Mouse (Mus musculus) adrenal gland, postnatal 36 days (tissue): ENCODE data around the gene Scd3. TPM values are rescaled to one million over a fixed set of nuclear protein-coding genes. Genes with fewer than 3 reads are reported as not detected.
"Not testable (repeated sequence)": the region's sequence is repeated elsewhere in the genome, so short reads cannot be mapped to it uniquely, and the experiment has no call there.

Source experiments
- DNase-seq, 2 experiments: peaks; one replicate each; pipeline ENCODE4 v3.0.0; 2021; ENCODE audit warnings: mixed read lengths in 1 of 2
- total RNA-seq, 2 experiments: library from RNA; stranded (reverse); gene quantifications; 2 replicates each; pipeline ENCODE4 v1.2.3; 2021

Gene Scd3
- total RNA-seq, 2 experiments from 2014 or later = 0.16 to 0.83 TPM

DNA sequence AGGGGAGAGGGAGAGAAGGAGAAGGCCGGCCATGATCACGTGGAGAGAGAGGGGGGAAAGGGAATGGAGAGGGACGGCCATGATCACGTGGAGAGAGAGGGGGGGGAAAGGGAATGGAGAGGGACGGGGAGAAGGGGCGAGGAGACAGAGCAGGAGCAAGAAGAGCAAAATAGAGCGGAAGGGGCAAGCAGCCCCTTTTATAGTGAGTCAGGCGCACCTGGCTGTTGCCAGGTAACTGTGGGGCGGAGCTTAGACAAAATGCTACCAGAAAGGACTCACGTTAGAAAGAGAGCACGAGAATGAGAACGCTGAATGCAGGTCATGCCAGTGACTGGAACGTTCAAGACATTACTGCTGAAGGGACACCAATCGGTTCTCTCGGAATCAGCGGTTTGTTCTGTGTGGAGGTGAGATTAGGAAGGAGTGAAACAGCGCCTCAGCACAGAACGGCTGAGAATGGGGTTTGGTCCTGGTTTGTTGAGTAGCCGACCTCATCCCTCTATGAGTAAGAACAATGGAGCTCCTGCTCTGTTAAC lies 34.5 kb downstream of the Scd3 start:
- no peak for DNase-seq

DNA sequence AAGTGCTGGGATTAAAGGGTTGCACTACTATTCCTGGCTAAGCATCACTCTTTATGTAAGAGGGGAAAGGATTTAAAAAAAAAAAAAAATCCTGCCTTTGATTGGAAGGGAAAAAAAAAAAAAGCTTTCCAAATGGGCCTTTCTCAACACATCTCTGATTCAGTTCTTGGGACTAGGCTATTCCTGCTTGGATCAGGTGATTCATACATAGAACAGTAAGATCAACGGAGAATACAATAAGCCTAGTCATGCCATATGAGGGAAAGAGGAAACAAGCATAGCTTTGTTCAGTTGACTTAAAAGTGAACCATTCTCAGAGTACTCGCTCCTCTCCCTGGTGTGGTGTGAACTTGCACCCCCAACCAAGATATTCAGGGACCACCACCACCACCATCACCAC lies 35.8 kb downstream of the Scd3 start:
- DNase-seq = no peak

DNA sequence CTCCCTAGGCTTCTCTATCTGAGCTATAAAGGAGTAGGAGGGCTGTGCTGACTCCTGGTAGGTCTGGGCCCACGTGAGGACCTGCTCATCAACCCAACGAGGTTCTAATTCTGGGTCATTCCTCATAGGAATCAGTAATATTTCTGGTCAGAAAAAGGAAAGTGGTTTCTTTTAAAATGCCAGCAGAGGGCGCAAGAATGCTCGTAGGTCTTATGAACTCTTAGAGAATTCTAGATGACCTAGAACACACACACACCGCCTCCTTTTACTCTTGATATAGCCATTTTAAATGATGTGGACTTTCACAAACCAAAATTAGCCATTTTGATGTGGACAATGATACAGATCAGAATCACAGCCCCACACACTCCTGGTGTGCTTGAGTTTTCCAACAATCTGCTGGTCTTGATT lies 42.7 kb downstream of the Scd3 start:
- peak in 1 of 2 experiments; percentile 70 for DNase-seq

DNA sequence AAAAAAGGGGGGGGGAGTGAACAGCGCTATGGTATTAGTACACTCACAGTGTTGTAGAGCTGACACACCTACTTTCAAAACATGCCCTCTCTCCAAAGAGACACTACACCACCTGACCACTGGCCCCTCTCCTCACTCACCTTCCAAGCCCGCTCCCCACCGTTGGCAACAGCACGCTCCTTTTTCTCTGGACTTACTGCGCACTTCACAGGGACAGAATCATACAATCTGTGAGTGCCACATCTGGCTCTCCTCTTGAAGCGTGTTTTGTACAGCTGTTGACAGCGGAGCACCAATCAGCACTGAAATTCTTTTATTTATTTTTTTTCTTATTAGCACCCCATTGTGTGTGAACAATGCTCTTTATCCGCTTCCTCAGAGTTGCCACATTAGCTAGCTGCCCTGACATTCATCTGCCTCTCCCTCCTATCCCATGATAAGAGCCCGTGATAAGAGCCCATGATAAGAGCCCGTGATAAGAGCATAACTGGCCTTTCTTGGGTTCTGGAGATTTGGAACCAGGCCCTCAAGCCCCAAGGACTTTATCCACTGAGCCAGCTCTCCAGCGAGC lies 43.4 kb downstream of the Scd3 start:
- DNase-seq = peak; percentile 43 to 50

DNA sequence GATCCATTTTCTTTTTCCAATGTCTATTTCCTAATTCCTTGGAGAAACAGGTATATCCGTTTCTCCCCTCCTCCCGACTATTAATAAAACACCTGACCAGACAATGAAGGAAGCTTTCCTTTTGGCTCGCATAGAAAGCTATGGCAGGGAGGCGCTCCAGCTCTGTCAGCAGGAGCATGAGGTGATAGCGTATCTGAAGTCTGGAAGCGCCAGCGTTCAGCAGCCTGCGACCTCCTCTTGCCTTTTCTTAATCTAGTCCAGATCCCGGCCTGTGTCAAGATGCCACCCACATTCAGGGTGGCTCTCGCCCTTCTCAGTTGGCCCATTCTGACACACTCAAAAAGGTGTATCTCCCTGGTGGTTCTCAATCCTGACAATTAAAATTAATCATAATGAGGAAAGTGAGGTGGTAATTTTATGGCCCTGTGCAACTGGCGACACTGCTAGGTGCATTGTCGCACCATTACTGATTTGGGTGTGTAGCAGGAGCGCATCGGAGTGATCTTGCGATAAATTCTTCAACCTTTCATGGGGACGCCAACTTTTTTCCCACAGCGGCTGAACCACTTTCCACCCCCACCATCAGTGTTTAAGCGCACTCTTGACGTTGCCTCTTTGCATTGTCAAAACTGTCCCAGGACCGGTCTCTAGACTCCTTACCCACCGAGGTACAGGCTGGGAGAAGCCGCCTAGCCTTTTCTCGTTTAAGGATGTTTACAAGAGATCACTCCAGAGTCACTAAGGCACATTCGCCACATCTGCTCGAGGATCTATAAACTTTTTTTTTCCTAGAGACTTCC lies 44.4 kb downstream of the Scd3 start:
- peak in 1 of 2 experiments; percentile 37 for DNase-seq

DNA sequence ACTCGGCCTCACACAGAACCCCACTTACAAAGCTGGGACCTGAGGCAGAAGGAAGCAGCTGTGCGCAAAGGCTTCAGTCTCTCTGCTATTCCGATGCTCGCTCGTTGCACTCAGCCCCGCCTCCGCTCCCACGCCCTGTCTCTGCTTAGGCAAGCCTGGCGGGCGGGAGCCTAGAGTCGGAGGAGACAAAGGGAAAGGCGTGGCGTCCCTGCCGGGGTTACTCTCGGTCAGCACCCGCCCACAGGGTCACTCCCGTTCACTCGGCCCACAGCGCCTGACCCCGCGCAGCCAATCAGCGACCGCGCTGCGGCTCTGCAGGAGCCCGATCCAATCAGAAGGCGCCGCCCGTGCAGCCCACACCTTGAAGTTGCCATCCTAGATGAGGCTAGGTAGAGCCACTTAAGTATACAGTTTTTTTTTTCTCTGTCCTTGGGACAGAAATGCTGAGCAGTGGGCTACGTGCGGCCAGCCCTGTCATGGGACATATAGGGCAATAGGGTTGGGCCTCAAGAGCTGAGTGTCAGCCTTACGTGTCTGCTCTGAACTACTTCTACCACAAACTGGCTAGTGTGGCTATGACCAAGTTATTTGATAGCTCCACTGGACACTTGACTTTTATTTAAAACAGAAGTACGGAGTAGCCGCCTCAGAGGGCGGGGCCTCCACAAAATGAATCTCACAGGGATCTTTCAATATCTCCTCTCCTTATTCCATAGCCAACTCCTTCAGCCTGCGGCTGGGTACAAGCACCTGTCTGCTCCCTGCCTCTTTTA lies 45.2 kb downstream of the Scd3 start:
- DNase-seq = peak; percentile 98

DNA sequence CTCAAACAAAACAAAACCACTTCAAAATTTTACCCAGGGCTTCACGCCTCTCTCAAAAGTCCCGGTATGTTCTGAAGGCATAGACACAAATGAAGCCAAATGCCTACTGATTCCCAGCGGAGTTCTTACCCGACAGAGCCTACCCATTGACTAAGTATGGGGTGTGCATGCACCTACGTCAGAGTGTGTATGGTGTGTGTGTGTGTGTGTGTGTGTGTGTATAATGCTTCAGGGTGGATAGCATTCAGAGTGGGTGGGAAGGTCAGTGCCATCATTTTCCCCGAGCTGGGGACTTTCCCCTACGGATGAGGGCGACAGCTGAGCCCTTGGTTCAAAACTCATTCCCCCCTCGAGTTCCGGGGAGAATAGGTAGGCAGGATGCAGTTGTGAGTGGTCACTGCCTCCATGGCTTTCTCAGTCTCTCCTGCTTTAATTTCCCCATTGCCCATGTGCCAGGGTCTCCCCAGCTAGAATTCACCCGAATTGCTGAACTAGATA lies 45.8 kb downstream of the Scd3 start:
- no peak for DNase-seq

DNA sequence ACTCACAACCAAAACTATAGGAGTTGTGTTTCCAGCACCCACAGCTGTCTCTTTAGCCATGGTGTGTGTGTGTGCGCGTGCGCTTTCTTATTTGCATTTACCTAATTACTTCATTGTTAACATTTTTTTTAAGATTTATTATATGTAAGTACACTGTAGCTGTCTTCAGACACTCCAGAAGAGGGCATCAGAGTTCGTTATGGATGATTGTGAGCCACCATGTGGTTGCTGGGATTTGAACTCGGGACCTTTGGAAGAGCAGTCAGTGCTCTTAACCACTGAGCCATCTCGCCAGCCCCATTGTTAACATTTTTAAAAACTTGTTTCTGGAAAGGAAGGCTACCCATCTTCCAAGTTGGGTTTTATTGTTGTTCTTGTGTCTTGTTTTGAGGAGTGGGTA lies 48.1 kb downstream of the Scd3 start:
- not testable (repeated sequence) for DNase-seq

DNA sequence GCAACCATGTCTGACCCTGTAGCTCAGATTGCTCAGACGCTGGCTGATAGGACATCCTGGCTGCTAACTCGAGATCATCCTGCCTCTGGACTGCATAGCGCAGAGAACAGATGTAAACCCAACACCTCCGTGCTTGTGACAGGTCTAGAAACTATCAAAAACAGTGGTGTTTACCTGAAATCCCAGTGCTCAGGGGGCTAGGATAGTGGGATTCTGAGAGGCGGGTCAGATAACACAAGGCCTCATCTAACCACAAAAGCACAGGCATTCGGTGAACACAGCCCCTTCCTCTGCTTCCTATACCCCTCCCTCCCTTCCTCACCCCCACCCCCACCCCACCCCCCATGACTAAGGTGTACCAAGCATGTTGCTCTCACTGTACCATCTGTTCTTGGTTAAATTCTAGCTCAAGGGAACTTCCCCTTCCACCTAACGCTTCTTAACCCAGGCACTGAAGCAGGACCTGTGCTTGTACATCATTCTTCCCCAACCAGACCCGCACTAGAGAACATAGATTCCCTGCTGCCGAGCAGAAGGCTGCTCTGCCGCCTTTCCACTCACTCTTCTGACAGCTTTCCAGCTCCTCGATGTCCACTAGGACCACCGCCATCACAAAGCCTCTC lies 49.0 kb downstream of the Scd3 start:
- no peak for DNase-seq

DNA sequence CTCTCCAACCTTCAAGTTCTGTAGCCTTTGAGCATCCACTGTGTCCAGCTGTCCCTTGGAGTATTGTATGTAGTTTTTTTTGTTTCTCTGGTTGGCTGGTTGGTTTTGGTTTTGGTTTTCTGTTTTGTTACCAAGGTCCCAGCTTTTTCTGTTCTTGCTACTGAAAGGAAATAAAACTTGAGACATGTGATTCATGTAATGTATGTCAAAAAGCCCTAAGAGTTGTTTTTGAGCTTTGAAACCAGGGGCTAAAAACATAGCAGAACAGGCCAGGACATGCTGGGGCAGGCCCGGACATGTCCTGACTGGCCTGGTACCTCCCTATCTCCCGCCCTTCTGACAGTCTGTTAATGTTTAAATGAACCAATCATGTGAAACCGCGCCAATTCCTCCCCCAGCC lies 51.0 kb downstream of the Scd3 start:
- DNase-seq = not testable (repeated sequence)

DNA sequence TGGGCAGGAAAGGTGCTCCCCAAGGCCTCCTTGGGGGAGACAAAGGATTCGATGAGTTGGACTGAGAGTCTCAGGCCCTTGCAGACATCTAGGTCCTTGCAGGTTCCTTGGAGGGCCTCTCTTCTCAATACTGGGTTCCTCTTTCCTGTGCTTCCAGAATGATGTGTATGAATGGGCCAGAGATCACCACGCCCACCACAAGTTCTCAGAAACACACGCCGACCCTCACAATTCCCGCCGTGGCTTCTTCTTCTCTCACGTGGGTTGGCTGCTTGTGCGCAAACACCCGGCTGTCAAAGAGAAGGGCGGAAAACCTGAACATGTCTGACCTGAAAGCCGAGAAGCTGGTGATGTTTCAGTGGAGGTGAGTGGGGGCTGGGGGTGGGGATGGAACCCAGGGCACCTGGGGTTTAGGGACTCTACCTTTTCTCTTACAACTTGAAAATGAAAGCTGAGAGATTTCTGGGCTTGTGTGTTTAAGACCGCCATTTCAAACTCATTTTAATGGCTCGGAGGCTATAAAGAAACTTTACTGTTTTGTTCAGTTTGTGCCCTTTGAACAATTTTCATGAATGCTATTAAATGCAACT lies 54.4 kb downstream of the Scd3 start:
- no peak for DNase-seq

DNA sequence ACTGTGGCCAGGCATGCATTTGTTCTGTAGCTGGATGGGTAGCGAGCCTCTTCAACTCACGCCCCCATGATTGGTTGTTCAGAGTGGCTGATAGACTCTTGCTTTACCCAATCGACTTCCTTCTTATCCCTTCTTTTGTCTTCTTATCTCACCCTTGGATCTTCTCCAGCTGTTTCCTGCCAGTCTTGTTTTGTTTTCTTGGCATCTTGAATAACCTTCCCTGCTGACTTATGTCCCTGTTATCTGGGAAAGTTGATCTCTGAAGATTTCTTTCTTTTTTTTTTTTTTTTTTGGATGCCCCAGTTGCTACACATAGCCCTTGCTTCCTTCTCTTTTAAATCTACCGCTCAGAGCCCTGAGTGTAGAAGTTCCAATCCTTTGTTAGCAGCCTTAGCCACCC lies 56.4 kb downstream of the Scd3 start:
- DNase-seq = no peak

DNA sequence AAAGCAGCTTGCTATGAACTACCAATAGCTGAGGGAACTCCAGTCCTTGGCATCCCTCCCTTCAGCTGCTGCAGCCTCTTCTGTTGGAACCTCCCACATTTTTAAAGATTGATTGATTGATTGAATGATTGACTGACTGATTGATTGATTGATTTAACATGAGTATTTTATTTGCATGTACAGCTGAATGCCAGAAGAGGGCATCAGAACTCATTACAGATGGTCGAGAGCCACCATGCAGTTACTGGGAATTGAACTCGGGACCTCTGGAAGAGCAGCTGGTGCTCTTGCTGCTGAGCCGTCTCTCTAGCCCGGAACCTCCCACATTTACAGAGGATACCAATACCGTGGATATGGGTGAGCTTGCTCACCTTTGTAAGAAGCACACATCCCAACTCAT lies 57.4 kb downstream of the Scd3 start:
- DNase-seq = no peak

DNA sequence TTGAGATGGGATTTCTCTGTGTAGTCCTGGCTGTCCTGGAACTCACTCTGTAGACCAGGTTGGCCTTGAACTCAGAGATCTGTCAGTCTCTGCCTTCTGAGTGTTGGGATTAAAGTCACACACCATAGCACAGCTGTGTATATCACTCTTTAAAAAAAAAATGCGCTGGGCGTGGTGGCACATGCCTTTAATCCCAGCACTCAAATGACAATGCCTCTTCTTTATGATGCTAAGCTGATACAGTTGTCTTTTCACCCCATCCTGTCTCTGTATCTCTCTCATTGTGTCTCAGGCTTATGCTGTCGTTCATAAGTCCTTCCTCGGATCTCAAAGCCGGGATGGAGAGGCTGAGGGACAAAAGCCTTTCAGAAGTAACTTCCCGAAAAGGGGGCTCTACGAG lies 58.7 kb downstream of the Scd3 start:
- no peak for DNase-seq

DNA sequence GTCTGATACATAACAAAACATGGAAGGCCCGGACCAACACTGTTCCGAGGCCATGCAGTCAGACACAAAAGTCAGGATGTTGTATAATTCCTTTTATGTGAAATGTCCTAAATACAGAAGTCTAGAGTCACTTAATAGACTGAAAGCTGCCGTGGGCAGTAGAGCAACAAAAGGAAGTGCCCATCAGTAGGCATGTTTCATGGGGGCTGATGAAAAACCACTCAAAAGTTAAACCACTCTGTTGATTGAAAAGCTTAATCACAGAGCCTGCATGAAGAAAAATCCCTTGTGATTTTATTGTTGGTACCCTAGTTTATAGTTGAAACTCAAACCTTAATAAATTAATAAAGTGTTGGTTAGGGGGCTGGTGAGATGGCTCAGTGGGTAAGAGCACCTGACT lies 60.5 kb downstream of the Scd3 start:
- no peak for DNase-seq

DNA sequence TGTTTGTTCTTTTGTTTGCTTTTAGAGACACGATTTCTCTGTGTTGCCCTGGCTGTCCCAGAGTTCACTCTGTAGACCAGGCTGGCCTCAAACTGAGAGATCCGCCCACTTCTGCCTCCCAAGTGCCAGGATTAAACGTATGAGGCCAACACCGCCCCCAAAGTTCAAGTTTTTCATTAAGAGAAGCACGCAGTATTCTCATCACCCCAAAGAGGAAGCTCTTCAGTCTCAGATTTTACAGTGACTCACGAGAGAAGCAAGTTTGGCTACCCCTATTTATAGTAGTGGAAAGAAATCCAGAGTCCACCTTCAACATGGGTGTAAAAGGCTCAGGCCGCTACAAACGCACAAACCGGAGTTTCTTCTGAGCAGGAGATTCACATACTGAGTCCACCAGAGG lies 61.2 kb downstream of the Scd3 start:
- DNase-seq = no peak

DNA sequence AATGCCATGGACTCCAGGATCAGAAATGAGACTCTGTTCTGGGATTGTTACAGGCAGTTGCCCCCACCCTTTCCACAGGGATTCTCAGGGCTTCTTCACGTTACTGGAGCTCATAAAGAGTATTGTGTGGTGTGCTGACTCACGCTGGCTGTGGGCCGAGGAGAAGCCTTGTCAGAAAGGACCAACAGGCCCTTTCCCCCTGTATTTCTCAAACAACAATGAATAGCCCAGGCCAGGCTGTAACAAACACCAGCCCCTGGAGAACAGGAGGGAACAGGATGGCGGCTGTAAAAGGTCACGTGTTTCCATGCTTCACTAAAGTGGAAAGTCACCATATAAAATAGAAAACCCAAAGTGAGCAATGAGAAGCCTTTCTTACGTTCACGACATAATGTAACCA lies 62.2 kb downstream of the Scd3 start:
- peak; percentile 75 to 76 for DNase-seq

DNA sequence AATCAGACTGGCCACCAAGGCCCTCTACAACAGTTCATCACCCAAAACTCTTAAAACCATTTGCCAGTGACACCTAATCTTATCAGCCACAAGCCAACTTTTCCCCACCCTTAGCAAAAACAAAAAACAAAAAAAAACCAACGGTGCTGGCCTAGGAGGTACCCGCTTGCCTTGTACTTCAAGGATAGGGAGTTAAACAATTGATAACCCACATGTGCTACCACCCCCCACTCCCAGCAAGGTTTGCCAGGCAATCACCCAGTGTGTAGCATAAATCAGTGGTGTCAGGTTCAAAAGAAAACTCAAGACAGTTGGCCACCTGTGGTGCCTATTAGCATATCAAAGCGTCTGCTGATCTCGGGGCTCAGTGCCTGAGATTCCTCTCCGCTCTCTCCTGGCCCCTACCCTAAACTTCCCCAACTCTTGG lies 62.9 kb downstream of the Scd3 start:
- DNase-seq = no peak

DNA sequence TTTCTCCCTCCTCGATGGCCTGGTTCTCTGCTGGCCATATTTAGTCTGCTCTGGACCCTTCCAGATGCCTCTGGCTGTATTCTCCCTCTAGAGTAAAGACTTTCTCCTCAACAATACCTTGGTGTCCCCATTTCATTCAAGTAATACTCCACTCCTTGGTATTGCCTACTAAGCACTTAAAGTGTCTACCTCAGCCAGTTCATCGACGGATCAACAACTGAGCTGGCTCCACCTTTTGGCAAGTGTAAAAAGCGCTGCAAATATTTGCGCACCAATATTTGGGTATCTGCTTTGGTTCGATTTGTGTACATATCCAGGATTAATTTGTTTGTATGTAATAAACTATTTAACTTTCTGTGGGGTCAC lies 63.4 kb downstream of the Scd3 start:
- DNase-seq = no peak

DNA sequence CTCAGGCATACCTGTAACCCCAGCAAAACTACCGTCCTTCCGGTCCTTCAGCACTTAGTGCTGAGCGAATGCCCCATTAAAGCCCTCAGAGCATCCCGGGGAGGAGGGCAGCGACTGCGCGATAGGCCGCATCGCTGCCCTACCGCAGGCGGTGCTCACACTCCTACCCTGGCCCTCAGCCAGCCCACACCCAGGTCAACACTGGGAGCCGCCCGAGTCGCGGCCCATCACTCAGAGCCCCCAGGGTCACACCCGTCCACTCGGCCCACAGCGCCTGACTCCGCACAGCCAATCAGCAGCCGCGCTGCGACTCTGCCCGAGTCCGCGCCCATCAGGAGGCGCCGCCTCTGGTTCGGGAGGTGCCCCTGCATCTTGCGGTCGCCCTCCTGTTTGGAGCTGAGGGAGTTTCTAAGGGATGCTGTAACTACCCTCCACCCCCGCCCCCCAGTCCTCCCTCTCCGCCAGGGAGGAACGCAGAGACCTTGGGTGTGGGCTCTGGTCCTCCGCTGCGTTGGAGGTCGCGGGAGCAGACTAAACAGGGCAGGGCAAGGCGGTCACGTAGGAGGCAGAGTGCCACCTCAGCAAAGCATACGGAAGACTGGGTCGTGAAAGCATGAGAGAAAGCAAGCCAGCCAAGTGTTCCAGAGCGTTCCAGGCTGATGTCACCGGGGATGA lies 63.9 kb downstream of the Scd3 start:
- peak; percentile 93 to 94 for DNase-seq

DNA sequence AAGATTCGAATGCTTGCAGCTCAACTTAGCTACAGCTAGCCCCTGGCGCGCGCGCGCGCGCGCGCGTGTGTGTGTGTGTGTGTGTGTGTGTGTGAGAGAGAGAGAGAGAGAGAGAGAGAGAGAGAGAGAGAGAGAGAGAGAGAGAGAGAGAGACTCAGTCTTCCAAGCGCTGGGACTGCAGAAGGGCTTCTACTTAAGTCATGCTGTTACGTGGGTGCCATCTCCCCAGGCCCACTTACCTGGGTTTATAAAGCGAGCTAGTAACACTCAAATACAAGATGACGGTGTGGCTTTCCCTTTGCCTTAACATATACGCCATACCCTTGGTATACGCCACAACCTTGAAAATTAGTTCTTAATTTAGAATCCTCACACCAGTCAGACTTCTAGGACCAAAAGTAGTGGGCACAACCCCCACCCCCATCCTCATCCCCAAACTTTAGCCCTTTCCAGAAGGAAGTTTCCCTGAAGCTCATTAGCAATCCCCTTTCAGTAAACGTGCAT lies 64.5 kb downstream of the Scd3 start:
- DNase-seq = no peak
